Mouse (Mus musculus) hindbrain, embryonic 13.5 days (tissue): ENCODE results near the gene Tbcc. TPM values are rescaled to one million over a fixed set of nuclear protein-coding genes. Genes with fewer than 3 reads are reported as not detected.

Experiments
- ATAC-seq: fragments of 200-750 bp; cut with Nextera tagmentation; 2 replicates; pipeline ENCODE4 v1.8.0; 2017; ENCODE audit warnings: moderate TSS enrichment; ENCODE audit not compliant: low FRiP score
- H3K27ac ChIP-seq: fragments of 300-500 bp; sonication (generic); 2 replicates; pipeline ENCODE4 v1.5.1; 2015; ENCODE audit warnings: inconsistent platforms, mild to moderate bottlenecking, moderate library complexity
- H3K27me3 ChIP-seq: fragments of 300-500 bp; sonication (generic); 2 replicates; pipeline ENCODE4 v1.6.1; 2015; ENCODE audit warnings: mild to moderate bottlenecking, inconsistent platforms
- H3K36me3 ChIP-seq: fragments of 300-500 bp; sonication (generic); 2 replicates; pipeline ENCODE4 v1.6.1; 2015; ENCODE audit warnings: mild to moderate bottlenecking, inconsistent platforms
- H3K4me1 ChIP-seq: fragments of 300-500 bp; sonication (generic); replicated peaks from 2 replicates; pipeline ENCODE4 v1.6.1; 2015; ENCODE audit warnings: inconsistent platforms
- H3K4me2 ChIP-seq: fragments of 300-500 bp; sonication (generic); 2 replicates; pipeline ENCODE4 v1.6.1; 2015; ENCODE audit warnings: inconsistent platforms, mild to moderate bottlenecking, moderate library complexity
- H3K4me3 ChIP-seq: fragments of 300-500 bp; sonication (generic); 2 replicates; pipeline ENCODE4 v1.5.1; 2015; ENCODE audit warnings: mild to moderate bottlenecking, inconsistent platforms
- H3K9ac ChIP-seq: fragments of 300-500 bp; sonication (generic); 2 replicates; pipeline ENCODE4 v1.6.1; 2015; ENCODE audit warnings: mild to moderate bottlenecking, inconsistent platforms
- H3K9me3 ChIP-seq: fragments of 300-500 bp; sonication (generic); 2 replicates; pipeline ENCODE4 v1.6.1; 2016; ENCODE audit warnings: inconsistent platforms
- WGBS: fragments of 180-500 bp; shearing (Covaris S2); methylation state at CpG from one replicate; pipeline ENCODE4 v1.1.7; 2015; 5-methylcytosine and 5-hydroxymethylcytosine counted together
- polyA plus RNA-seq: library from polyadenylated mRNA; unstranded; fragments of >200 nt; fragmentation: Nextera tagmentation; extraction: Ambion mirVana; gene quantifications from 2 replicates; pipeline ENCODE4 v1.2.1, GENCODE M21; 2015

Tbcc gene
- polyA plus RNA-seq, 1 experiment from 2014 or later, result 63.7 TPM

DNA sequence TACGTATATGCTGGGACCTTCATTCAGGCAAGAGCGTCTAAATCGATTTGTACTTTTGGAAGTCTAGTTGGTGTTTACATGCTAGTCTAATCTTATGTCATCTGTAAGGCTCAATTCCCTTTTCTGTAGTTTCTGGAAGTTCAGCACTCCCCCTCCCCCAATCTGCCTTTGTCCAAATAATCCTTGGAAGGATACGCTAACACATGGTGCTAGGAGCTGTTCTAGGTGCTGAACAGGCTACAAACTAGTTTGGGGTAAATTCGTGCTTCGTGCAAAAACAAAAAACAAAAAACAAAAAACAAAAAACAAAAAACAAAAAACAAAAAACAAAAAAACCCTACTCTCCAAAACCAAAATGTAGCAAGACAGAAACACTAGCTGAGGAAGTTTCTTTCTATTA is 30.4 kb downstream of the Tbcc start:
- Histone ChIP-seq H3K4me3 (no peak overlapping the region), H3K27ac (no peak overlapping the region), H3K4me1 (0 out of 2 replicates have a peak, but pooled peaks cover 2% of the 10 kb centered on the region), H3K4me2 (no peak overlapping the region), H3K27me3 (no peaks in the 10 kb centered on the region), H3K9ac (no peak overlapping the region), H3K9me3 (no peaks in the 10 kb centered on the region), H3K36me3 (no peaks in the 10 kb centered on the region)
- 72% methylated on average over 6 of the region's 6 CpGs for WGBS
- no peak for ATAC-seq

DNA sequence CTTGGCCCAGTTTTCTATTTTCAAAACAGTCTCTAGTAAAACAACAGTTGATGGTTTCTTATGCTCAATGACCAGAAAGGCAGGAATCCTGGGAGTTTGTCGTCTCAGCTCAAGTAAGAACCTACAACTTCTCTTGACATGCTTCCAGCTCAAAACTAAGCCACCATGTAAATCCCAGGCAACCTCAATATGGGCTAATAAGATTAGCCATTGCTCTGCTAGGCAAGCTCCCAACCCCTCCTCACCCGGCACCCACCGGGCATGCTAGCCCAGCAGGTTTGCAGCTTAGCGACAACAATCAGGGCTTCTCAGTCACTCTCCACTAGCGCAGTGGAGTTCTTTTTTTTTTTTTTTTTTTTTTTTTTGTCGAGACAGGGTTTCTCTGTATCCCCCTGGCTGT is 35.7 kb downstream of the Tbcc start:
- Histone ChIP-seq H3K27me3 (no peaks in the 10 kb centered on the region), H3K4me2 (no peak overlapping the region), H3K36me3 (peaks cover 38% of the 10 kb centered on the region), H3K4me1 (no peaks in the 10 kb centered on the region), H3K9ac (no peak overlapping the region), H3K27ac (no peak overlapping the region), H3K9me3 (no peaks in the 10 kb centered on the region), H3K4me3 (no peak overlapping the region)
- WGBS, result 58% methylated on average over 6 of the region's 6 CpGs
- ATAC-seq, result no peak

DNA sequence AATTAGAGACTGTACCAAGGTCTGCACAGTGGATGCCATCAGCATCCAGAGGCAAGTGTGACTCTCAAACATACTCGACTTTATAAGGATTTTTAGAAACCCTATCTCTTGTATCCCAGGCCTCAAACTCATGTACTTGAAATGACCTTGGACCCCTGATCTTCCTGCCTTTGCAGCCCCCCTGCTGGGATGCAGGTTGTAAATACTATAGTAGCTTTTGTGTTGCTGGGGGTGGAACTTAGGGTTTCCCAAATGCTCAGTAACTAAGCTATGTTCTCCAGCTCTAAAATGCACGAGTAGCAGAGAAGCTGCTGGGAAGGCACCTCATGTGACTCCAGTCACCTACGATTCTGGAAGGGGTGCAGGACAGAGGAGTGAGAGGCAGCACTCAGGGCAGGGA is 36.5 kb downstream of the Tbcc start:
- 76% methylated on average over 3 of the region's 3 CpGs for WGBS
- H3K27me3 ChIP-seq, result no peaks in the 10 kb centered on the region
- H3K9me3 ChIP-seq, result no peaks in the 10 kb centered on the region
- no peak overlapping the region for H3K9ac ChIP-seq
- peaks cover 46% of the 10 kb centered on the region for H3K36me3 ChIP-seq
- H3K4me2 ChIP-seq, result no peak overlapping the region
- no peak overlapping the region for H3K27ac ChIP-seq
- ATAC-seq, result no peak
- H3K4me1 ChIP-seq, result no peaks in the 10 kb centered on the region
- H3K4me3 ChIP-seq, result no peak overlapping the region

- Histone ChIP-seq H3K9me3 (no peaks in the 10 kb centered on the region), H3K9ac (no peak overlapping the region), H3K4me2 (no peak overlapping the region), H3K36me3 (peaks cover 54% of the 10 kb centered on the region), H3K27me3 (no peaks in the 10 kb centered on the region), H3K27ac (no peak overlapping the region), H3K4me1 (no peaks in the 10 kb centered on the region), H3K4me3 (no peak overlapping the region)
- WGBS, result over 99% methylated on average over 5 of the region's 5 CpGs
- ATAC-seq, result no peak
Measured at GRCm38 (mm10) chr17:46927781-46928180, 37.3 kb downstream of the Tbcc start.

GRCm38 (mm10) chr17:46929277-46929676 is 38.8 kb downstream of the Tbcc start:
- no peak overlapping the region for H3K9ac ChIP-seq
- no peaks in the 10 kb centered on the region for H3K27me3 ChIP-seq
- no peak overlapping the region for H3K27ac ChIP-seq
- 89% methylated on average over 12 of the region's 12 CpGs for WGBS
- no peaks in the 10 kb centered on the region for H3K9me3 ChIP-seq
- peaks cover 69% of the 10 kb centered on the region for H3K36me3 ChIP-seq
- no peaks in the 10 kb centered on the region for H3K4me1 ChIP-seq
- no peak overlapping the region for H3K4me3 ChIP-seq
- ATAC-seq, result no peak
- no peak overlapping the region for H3K4me2 ChIP-seq

- Histone ChIP-seq H3K9me3 (no peaks in the 10 kb centered on the region), H3K9ac (no peak overlapping the region), H3K4me2 (no peak overlapping the region), H3K36me3 (peaks cover 75% of the 10 kb centered on the region), H3K27me3 (no peaks in the 10 kb centered on the region), H3K27ac (no peak overlapping the region), H3K4me1 (no peaks in the 10 kb centered on the region), H3K4me3 (no peak overlapping the region)
- no peak for ATAC-seq
- WGBS, result 92% methylated on average over 7 of the region's 7 CpGs
Measured at GRCm38 (mm10) chr17:46929897-46930296, 39.4 kb downstream of the Tbcc start.

- H3K27ac ChIP-seq, result no peak overlapping the region
- no peak for ATAC-seq
- no peak overlapping the region for H3K4me2 ChIP-seq
- no peak overlapping the region for H3K9ac ChIP-seq
- H3K36me3 ChIP-seq, result peaks cover 98% of the 10 kb centered on the region
- H3K4me3 ChIP-seq, result no peak overlapping the region
- no peaks in the 10 kb centered on the region for H3K9me3 ChIP-seq
- H3K27me3 ChIP-seq, result no peaks in the 10 kb centered on the region
- H3K4me1 ChIP-seq, result no peaks in the 10 kb centered on the region
- WGBS, result 95% methylated on average over 5 of the region's 5 CpGs
Measured at GRCm38 (mm10) chr17:46932961-46933360, 42.5 kb downstream of the Tbcc start.

GRCm38 (mm10) chr17:46933557-46934348 is 43.3 kb downstream of the Tbcc start:
- Histone ChIP-seq H3K9ac (no peak overlapping the region), H3K27ac (no peak overlapping the region), H3K4me1 (no peaks in the 10 kb centered on the region), H3K27me3 (no peaks in the 10 kb centered on the region), H3K36me3 (peaks cover 98% of the 10 kb centered on the region), H3K9me3 (no peaks in the 10 kb centered on the region), H3K4me2 (no peak overlapping the region), H3K4me3 (no peak overlapping the region)
- WGBS, result 85% methylated on average over 19 of the region's 19 CpGs
- no peak for ATAC-seq

DNA sequence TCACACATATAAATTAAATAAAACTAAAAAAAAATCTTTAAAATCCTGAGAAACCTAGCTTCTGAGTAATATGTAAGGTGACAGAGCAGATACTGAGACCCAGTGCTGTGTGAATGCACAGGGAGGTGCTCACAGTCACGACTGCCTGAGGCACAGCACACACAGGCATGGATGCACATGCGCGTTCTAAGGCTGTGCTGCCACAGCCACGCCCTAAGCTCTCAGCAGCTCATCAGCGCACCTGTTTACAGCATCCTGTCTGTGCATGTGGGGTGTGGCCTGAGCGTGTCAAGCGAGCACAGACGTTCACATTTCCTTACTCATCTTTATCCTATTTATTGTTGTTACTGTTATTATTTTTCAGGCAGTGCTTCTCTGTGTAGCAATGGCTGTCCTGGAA is 50.0 kb downstream of the Tbcc start:
- 94% methylated on average over 8 of the region's 8 CpGs for WGBS
- Histone ChIP-seq H3K4me1 (no peaks in the 10 kb centered on the region), H3K27me3 (no peaks in the 10 kb centered on the region)

More for the DNA sequence above, 50.0 kb downstream of the Tbcc start:
- no peak overlapping the region for H3K9ac ChIP-seq
- H3K9me3 ChIP-seq, result no peaks in the 10 kb centered on the region
- H3K4me2 ChIP-seq, result no peak overlapping the region
- H3K36me3 ChIP-seq, result peaks cover 99% of the 10 kb centered on the region
- no peak overlapping the region for H3K27ac ChIP-seq
- no peak for ATAC-seq
- H3K4me3 ChIP-seq, result no peak overlapping the region

Other genes with a start within 250 kb of the Tbcc start
- gene Klc4, start 244.7 kb upstream of the Tbcc start, polyA plus RNA-seq, result 45.1 and 45.9 TPM in 2 replicates
- gene Mrpl2, start 244.5 kb upstream of the Tbcc start, polyA plus RNA-seq, result 73.5 and 75.6 TPM in 2 replicates
- 40.0 and 41.2 TPM in 2 replicates for gene Cul7, start 240.3 kb upstream of the Tbcc start, polyA plus RNA-seq
- gene Rrp36, start 216.3 kb upstream of the Tbcc start, polyA plus RNA-seq, result 52.3 and 56.2 TPM in 2 replicates
- 257 and 261 TPM in 2 replicates for gene Mea1, start 211.9 kb upstream of the Tbcc start, polyA plus RNA-seq
- 162 and 164 TPM in 2 replicates for gene Klhdc3, start 209.8 kb upstream of the Tbcc start, polyA plus RNA-seq
- 78.2 and 79.7 TPM in 2 replicates for gene Ppp2r5d, start 185.6 kb upstream of the Tbcc start, polyA plus RNA-seq
- gene Pex6, start 179.2 kb upstream of the Tbcc start, polyA plus RNA-seq, result 24.4 and 24.7 TPM in 2 replicates
- gene Gnmt, start 161.5 kb upstream of the Tbcc start, polyA plus RNA-seq, result 0.90 and 1.5 TPM in 2 replicates
- 66.1 and 67.1 TPM in 2 replicates for gene Cnpy3, start 138.5 kb upstream of the Tbcc start, polyA plus RNA-seq
- 0.26 and 0.40 TPM in 2 replicates for gene Ptcra, start 127.0 kb upstream of the Tbcc start, polyA plus RNA-seq
- 49.4 and 58.4 TPM in 2 replicates for gene 2310039H08Rik, start 118.0 kb upstream of the Tbcc start, polyA plus RNA-seq
- 92.8 and 113 TPM in 2 replicates for gene Rpl7l1, start 108.0 kb upstream of the Tbcc start, polyA plus RNA-seq
- gene Bicral, start 32.2 kb upstream of the Tbcc start, polyA plus RNA-seq, result 5.9 and 7.8 TPM in 2 replicates
- gene Prph2, start 19.8 kb downstream of the Tbcc start, polyA plus RNA-seq, result not detected in 2 replicates
- 14.8 and 16.2 TPM in 2 replicates for gene Ubr2, start 119.9 kb downstream of the Tbcc start, polyA plus RNA-seq